Mouse (Mus musculus): ENCODE measurements around the gene Glis2.

The Glis2 gene

GRCm38 (mm10) chr16:4605514-4606131 lies 11.1 kb downstream of the Glis2 start:
- no peak for DNase-seq

GRCm38 (mm10) chr16:4606431-4607084 lies 12.0 kb downstream of the Glis2 start:
- no peak for DNase-seq

- peak; percentile 89 for DNase-seq
These were observed 13.5 kb downstream of the Glis2 start for GRCm38 (mm10) chr16:4607818-4608531.

GRCm38 (mm10) chr16:4608532-4609059 lies 14.1 kb downstream of the Glis2 start:
- DNase-seq, result no peak

- DNase-seq, result no peak
These were observed 16.7 kb downstream of the Glis2 start for GRCm38 (mm10) chr16:4611193-4611592.

- DNase-seq, result no peak
These were observed 17.2 kb downstream of the Glis2 start for GRCm38 (mm10) chr16:4611676-4612075.

GRCm38 (mm10) chr16:4613736-4614135 lies 19.2 kb downstream of the Glis2 start:
- no peak for DNase-seq

- DNase-seq, result no peak
These were observed 20.1 kb downstream of the Glis2 start for GRCm38 (mm10) chr16:4614639-4615038.

GRCm38 (mm10) chr16:4615297-4615696 lies 20.8 kb downstream of the Glis2 start:
- no peak for DNase-seq

- DNase-seq, result no peak
These were observed 22.3 kb downstream of the Glis2 start for GRCm38 (mm10) chr16:4616829-4617228.

- DNase-seq, result no peak
These were observed 29.6 kb downstream of the Glis2 start for GRCm38 (mm10) chr16:4624074-4624473.

- peak; percentile 90 for DNase-seq
These were observed 30.1 kb downstream of the Glis2 start, which contains the start of gene Pam16 for GRCm38 (mm10) chr16:4624481-4625110. Gene Pam16 (minus strand): TSS chr16:4624988.

- DNase-seq, result peak; percentile 4
These were observed 32.6 kb downstream of the Glis2 start for GRCm38 (mm10) chr16:4627105-4627504.

GRCm38 (mm10) chr16:4628898-4629419 lies 34.4 kb downstream of the Glis2 start:
- no peak for DNase-seq

- DNase-seq, result peak; percentile 87
These were observed 35.4 kb downstream of the Glis2 start for GRCm38 (mm10) chr16:4629950-4630349.

GRCm38 (mm10) chr16:4632050-4632449 lies 37.5 kb downstream of the Glis2 start:
- DNase-seq, result peak; percentile 30

GRCm38 (mm10) chr16:4633661-4634060 lies 39.1 kb downstream of the Glis2 start:
- no peak for DNase-seq

- no peak for DNase-seq
These were observed 40.2 kb downstream of the Glis2 start for GRCm38 (mm10) chr16:4634681-4635080.

GRCm38 (mm10) chr16:4635760-4636159 lies 41.2 kb downstream of the Glis2 start:
- DNase-seq, result no peak

- no peak for DNase-seq
These were observed 44.4 kb downstream of the Glis2 start for GRCm38 (mm10) chr16:4638891-4639390.

GRCm38 (mm10) chr16:4639831-4640237 lies 45.3 kb downstream of the Glis2 start, which contains the start of the genes Vasn and Dnaja3:
Gene Vasn (plus strand): TSS chr16:4639941.
Gene Dnaja3 (plus strand): TSS chr16:4639989.
- DNase-seq, result peak; percentile 43

- no peak for DNase-seq
These were observed 45.9 kb downstream of the Glis2 start for GRCm38 (mm10) chr16:4640267-4641005.
